Mouse (Mus musculus): ENCODE results near the gene Prpf4. TPM values are rescaled to one million over a fixed set of nuclear protein-coding genes. Genes with fewer than 3 reads are reported as not detected.

Gene Prpf4
- polyA plus RNA-seq, 1 experiment from 2014 or later = 28.0 TPM

GRCm38 (mm10) chr4:62366291-62366690 is 42.3 kb upstream of the Prpf4 start:
- no peak overlapping the region for H3K9ac ChIP-seq (ENCODE audit: low read length)
- H3K4me1 ChIP-seq (ENCODE audit: control insufficient read depth, insufficient read depth, low read length) = peaks cover 5% of the 10 kb centered on the region
- H3K4me2 ChIP-seq = no peak overlapping the region
- no peaks in the 10 kb centered on the region for H3K9me3 ChIP-seq (ENCODE audit: control insufficient read depth, low read length)
- ATAC-seq (ENCODE audit: low FRiP score) (no peak), DNase-seq (ENCODE audit: low spot score, missing footprints) (no peak)
- no peaks in the 10 kb centered on the region for H3K27me3 ChIP-seq (ENCODE audit: control insufficient read depth, insufficient read depth, low read length)
- WGBS = 87% methylated on average over 4 of the region's 4 CpGs
- H3K4me3 ChIP-seq (ENCODE audit: low read depth, low read length) = no peak overlapping the region
- no peaks in the 10 kb centered on the region for H3K36me3 ChIP-seq (ENCODE audit: control insufficient read depth, insufficient read depth, low read length)
- H3K27ac ChIP-seq (ENCODE audit: low read depth, low read length) = no peak overlapping the region

GRCm38 (mm10) chr4:62367586-62367985 is 41.0 kb upstream of the Prpf4 start:
- Histone ChIP-seq H3K4me1 (ENCODE audit: control insufficient read depth, insufficient read depth, low read length) (no peaks in the 10 kb centered on the region), H3K27me3 (ENCODE audit: control insufficient read depth, insufficient read depth, low read length) (no peaks in the 10 kb centered on the region), H3K9me3 (ENCODE audit: control insufficient read depth, low read length) (no peaks in the 10 kb centered on the region), H3K9ac (ENCODE audit: low read length) (no peak overlapping the region), H3K27ac (ENCODE audit: low read depth, low read length) (no peak overlapping the region), H3K4me2 (no peak overlapping the region), H3K36me3 (ENCODE audit: control insufficient read depth, insufficient read depth, low read length) (no peaks in the 10 kb centered on the region), H3K4me3 (ENCODE audit: low read depth, low read length) (no peak overlapping the region)
- ATAC-seq (ENCODE audit: low FRiP score) (no peak), DNase-seq (ENCODE audit: low spot score, missing footprints) (no peak)
- WGBS = 93% methylated on average over 6 of the region's 6 CpGs

DNA sequence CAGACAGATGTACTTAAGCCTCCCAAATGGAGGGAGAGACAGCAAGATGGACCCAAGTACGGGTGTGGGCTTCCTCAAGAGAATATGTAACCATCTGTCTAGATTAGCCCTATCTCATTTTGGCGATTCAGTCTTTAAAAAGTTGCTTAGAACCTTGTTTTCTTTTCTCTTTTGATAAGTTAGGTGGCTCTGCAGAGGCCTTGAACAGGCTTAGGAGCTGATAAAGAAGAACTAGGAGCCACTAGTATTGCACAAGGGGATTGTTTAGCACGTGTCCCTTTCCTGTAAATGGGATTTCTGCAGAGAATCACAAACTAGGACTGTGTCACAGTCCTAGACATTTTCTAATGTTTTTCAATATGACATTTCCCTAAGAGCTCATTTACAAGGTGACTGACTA is 39.5 kb upstream of the Prpf4 start:
- Histone ChIP-seq H3K4me2 (no peak overlapping the region), H3K27ac (ENCODE audit: low read depth, low read length) (no peak overlapping the region), H3K4me1 (ENCODE audit: control insufficient read depth, insufficient read depth, low read length) (no peaks in the 10 kb centered on the region), H3K9ac (ENCODE audit: low read length) (no peak overlapping the region), H3K27me3 (ENCODE audit: control insufficient read depth, insufficient read depth, low read length) (no peaks in the 10 kb centered on the region), H3K36me3 (ENCODE audit: control insufficient read depth, insufficient read depth, low read length) (no peaks in the 10 kb centered on the region), H3K9me3 (ENCODE audit: control insufficient read depth, low read length) (no peaks in the 10 kb centered on the region), H3K4me3 (ENCODE audit: low read depth, low read length) (no peak overlapping the region)
- 85% methylated on average over 3 of the region's 3 CpGs for WGBS
- ATAC-seq (ENCODE audit: low FRiP score) (no peak), DNase-seq (ENCODE audit: low spot score, missing footprints) (no peak)

GRCm38 (mm10) chr4:62372410-62372809 is 36.2 kb upstream of the Prpf4 start:
- Histone ChIP-seq H3K27me3 (ENCODE audit: control insufficient read depth, insufficient read depth, low read length) (no peaks in the 10 kb centered on the region), H3K27ac (ENCODE audit: low read depth, low read length) (no peak overlapping the region), H3K36me3 (ENCODE audit: control insufficient read depth, insufficient read depth, low read length) (no peaks in the 10 kb centered on the region), H3K9me3 (ENCODE audit: control insufficient read depth, low read length) (no peaks in the 10 kb centered on the region), H3K4me1 (ENCODE audit: control insufficient read depth, insufficient read depth, low read length) (no peaks in the 10 kb centered on the region), H3K4me3 (ENCODE audit: low read depth, low read length) (no peak overlapping the region), H3K4me2 (no peak overlapping the region), H3K9ac (ENCODE audit: low read length) (no peak overlapping the region)
- WGBS = 11% methylated on average over 1 of the region's 1 CpGs
- no peak for DNase-seq (ENCODE audit: low spot score, missing footprints)
- no peak for ATAC-seq (ENCODE audit: low FRiP score)

- Histone ChIP-seq H3K27ac (ENCODE audit: low read depth, low read length) (no peak overlapping the region), H3K4me1 (ENCODE audit: control insufficient read depth, insufficient read depth, low read length) (no peaks in the 10 kb centered on the region), H3K4me2 (no peak overlapping the region), H3K4me3 (ENCODE audit: low read depth, low read length) (no peak overlapping the region), H3K9me3 (ENCODE audit: control insufficient read depth, low read length) (no peaks in the 10 kb centered on the region), H3K36me3 (ENCODE audit: control insufficient read depth, insufficient read depth, low read length) (no peaks in the 10 kb centered on the region), H3K27me3 (ENCODE audit: control insufficient read depth, insufficient read depth, low read length) (no peaks in the 10 kb centered on the region), H3K9ac (ENCODE audit: low read length) (no peak overlapping the region)
- ATAC-seq (ENCODE audit: low FRiP score) (no peak), DNase-seq (ENCODE audit: low spot score, missing footprints) (no peak)
- WGBS = 86% methylated on average over 9 of the region's 9 CpGs
Measured at GRCm38 (mm10) chr4:62372818-62373520, 35.6 kb upstream of the Prpf4 start.

GRCm38 (mm10) chr4:62373668-62374067 is 34.9 kb upstream of the Prpf4 start:
- Histone ChIP-seq H3K4me3 (ENCODE audit: low read depth, low read length) (no peak overlapping the region), H3K27me3 (ENCODE audit: control insufficient read depth, insufficient read depth, low read length) (no peaks in the 10 kb centered on the region), H3K36me3 (ENCODE audit: control insufficient read depth, insufficient read depth, low read length) (no peaks in the 10 kb centered on the region), H3K4me1 (ENCODE audit: control insufficient read depth, insufficient read depth, low read length) (no peaks in the 10 kb centered on the region), H3K4me2 (no peak overlapping the region), H3K9me3 (ENCODE audit: control insufficient read depth, low read length) (no peaks in the 10 kb centered on the region), H3K27ac (ENCODE audit: low read depth, low read length) (no peak overlapping the region), H3K9ac (ENCODE audit: low read length) (no peak overlapping the region)
- DNase-seq (ENCODE audit: low spot score, missing footprints) (no peak), ATAC-seq (ENCODE audit: low FRiP score) (no peak)
- WGBS = 88% methylated on average over 7 of the region's 7 CpGs

DNA sequence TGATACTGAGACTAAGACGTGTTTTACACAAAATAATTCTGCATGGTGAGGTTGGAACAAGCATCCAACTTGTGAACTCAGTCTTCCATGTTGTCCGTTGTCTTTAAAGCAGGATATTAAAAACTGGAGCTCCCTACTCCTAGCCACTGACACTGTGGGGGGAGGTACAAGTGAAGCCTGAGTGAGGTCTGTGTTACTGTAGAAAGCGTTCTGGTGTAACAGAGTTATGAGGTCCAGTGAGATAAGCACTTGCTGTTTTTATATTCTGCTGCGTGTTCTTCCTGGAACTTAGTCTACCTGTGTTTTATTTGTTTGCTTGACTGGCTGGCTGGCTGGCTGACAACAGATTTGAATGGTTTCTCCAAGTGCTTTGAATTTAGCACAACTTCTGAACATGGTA is 34.3 kb upstream of the Prpf4 start:
- Histone ChIP-seq H3K4me2 (no peak overlapping the region), H3K4me1 (ENCODE audit: control insufficient read depth, insufficient read depth, low read length) (no peaks in the 10 kb centered on the region), H3K9me3 (ENCODE audit: control insufficient read depth, low read length) (no peaks in the 10 kb centered on the region), H3K9ac (ENCODE audit: low read length) (no peak overlapping the region), H3K36me3 (ENCODE audit: control insufficient read depth, insufficient read depth, low read length) (no peaks in the 10 kb centered on the region), H3K4me3 (ENCODE audit: low read depth, low read length) (no peak overlapping the region), H3K27me3 (ENCODE audit: control insufficient read depth, insufficient read depth, low read length) (no peaks in the 10 kb centered on the region), H3K27ac (ENCODE audit: low read depth, low read length) (no peak overlapping the region)
- DNase-seq (ENCODE audit: low spot score, missing footprints) (no peak), ATAC-seq (ENCODE audit: low FRiP score) (no peak)
- 91% methylated on average over 4 of the region's 4 CpGs for WGBS

DNA sequence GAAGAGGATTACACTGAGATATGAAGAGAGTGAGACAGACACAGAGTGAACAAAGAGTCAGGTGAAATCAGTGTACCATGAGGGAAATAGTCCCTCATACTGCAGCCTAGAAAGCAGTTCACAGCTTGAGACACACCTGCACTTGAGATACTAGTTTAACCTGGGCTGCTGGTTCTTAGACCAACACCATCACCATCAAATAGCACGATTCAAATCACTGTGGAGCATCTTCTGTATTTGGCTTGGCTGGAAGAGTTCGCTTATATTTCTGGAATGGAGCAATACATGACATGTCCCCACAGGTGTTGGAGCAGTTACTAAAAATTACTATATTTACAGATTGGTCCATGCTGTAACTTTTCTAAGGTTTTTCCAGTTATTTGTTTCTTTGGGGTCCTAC is 32.5 kb upstream of the Prpf4 start:
- 92% methylated on average over 2 of the region's 2 CpGs for WGBS
- H3K9ac ChIP-seq (ENCODE audit: low read length) = no peak overlapping the region

DNA sequence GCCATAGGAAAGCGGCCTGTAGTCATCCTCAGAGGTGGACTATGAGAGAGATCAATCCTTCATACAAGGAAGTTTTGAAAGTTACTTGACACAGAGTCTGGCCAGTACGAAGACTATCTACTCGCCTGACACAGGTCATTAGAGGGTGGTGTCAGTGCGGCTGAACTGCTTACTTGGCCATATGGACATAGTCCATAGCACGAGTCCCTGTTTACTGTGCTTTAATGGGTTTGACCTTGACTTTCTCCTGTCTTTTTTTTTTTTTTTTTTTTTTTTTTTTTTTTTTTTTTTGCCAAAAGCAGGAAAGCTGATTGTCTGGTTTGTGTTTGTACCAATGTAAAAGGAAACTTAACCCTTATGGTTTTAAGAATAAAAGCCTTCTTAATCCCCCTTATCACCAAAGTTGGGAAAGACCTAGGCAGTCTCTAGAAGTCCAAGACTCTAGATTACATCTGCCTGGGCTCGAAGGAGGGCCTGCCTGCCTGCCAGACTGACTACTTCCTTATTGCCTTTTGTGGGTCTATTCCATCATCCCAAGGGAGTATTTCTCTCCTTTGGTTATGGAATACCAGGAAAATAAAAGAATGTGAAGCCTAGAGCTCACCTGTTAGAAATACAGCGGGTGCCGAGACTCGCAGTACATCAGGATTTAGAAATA is 28.7 kb upstream of the Prpf4 start:
- no peaks in the 10 kb centered on the region for H3K9me3 ChIP-seq (ENCODE audit: control insufficient read depth, low read length)
- no peak overlapping the region for H3K27ac ChIP-seq (ENCODE audit: low read depth, low read length)
- H3K36me3 ChIP-seq (ENCODE audit: control insufficient read depth, insufficient read depth, low read length) = no peaks in the 10 kb centered on the region
- DNase-seq (ENCODE audit: low spot score, missing footprints) (no peak), ATAC-seq (ENCODE audit: low FRiP score) (no peak)
- no peak overlapping the region for H3K4me3 ChIP-seq (ENCODE audit: low read depth, low read length)
- no peaks in the 10 kb centered on the region for H3K4me1 ChIP-seq (ENCODE audit: control insufficient read depth, insufficient read depth, low read length)
- H3K9ac ChIP-seq (ENCODE audit: low read length) = no peak overlapping the region
- H3K27me3 ChIP-seq (ENCODE audit: control insufficient read depth, insufficient read depth, low read length) = no peaks in the 10 kb centered on the region
- H3K4me2 ChIP-seq = no peak overlapping the region
- WGBS = 91% methylated on average over 9 of the region's 9 CpGs

More for the DNA sequence above, 32.5 kb upstream of the Prpf4 start:
- Histone ChIP-seq H3K4me2 (no peak overlapping the region), H3K9me3 (ENCODE audit: control insufficient read depth, low read length) (no peaks in the 10 kb centered on the region), H3K4me1 (ENCODE audit: control insufficient read depth, insufficient read depth, low read length) (no peaks in the 10 kb centered on the region), H3K27ac (ENCODE audit: low read depth, low read length) (no peak overlapping the region), H3K4me3 (ENCODE audit: low read depth, low read length) (no peak overlapping the region), H3K27me3 (ENCODE audit: control insufficient read depth, insufficient read depth, low read length) (no peaks in the 10 kb centered on the region), H3K36me3 (ENCODE audit: control insufficient read depth, insufficient read depth, low read length) (no peaks in the 10 kb centered on the region)
- ATAC-seq (ENCODE audit: low FRiP score) (no peak), DNase-seq (ENCODE audit: low spot score, missing footprints) (no peak)
